Mouse (Mus musculus): ENCODE data around the gene Efnb2. TPM values are rescaled to one million over a fixed set of nuclear protein-coding genes. Genes with fewer than 3 reads are reported as not detected.

Efnb2 gene
- polyA plus RNA-seq, 1 experiment from 2014 or later: 11.4 TPM

- Histone ChIP-seq H3K36me3 (no peaks in the 10 kb centered on the region), H3K4me3 (no peak overlapping the region), H3K9me3 (replicated peaks) (no peaks in the 10 kb centered on the region), H3K27me3 (no peaks in the 10 kb centered on the region), H3K4me1 (replicated peaks) (peaks cover 44% of the 10 kb centered on the region), H3K9ac (no peak overlapping the region), H3K4me2 (peak overlapping the region; percentile 93; the same call in 1 of the 2 replicates), H3K27ac (no peak overlapping the region)
- 57% methylated on average over 12 of the region's 12 CpGs for WGBS
- no peak for ATAC-seq (replicated peaks; ENCODE audit: insufficient number of reproducible peaks, insufficient read depth, low FRiP score, low read depth)
Measured at GRCm38 (mm10) chr8:8653906-8654489, 7.0 kb downstream of the Efnb2 start.

- no peaks in the 10 kb centered on the region for H3K36me3 ChIP-seq
- H3K4me2 ChIP-seq: no peak overlapping the region
- H3K9ac ChIP-seq: no peak overlapping the region
- H3K4me3 ChIP-seq: no peak overlapping the region
- ATAC-seq (replicated peaks; ENCODE audit: insufficient number of reproducible peaks, insufficient read depth, low FRiP score, low read depth): no peak
- H3K27ac ChIP-seq: no peak overlapping the region
- no peaks in the 10 kb centered on the region for H3K9me3 ChIP-seq (replicated peaks)
- 51% methylated on average over 5 of the region's 5 CpGs for WGBS
- no peaks in the 10 kb centered on the region for H3K27me3 ChIP-seq
- peaks cover 45% of the 10 kb centered on the region for H3K4me1 ChIP-seq (replicated peaks)
Measured at GRCm38 (mm10) chr8:8653343-8653742, 7.7 kb downstream of the Efnb2 start.

GRCm38 (mm10) chr8:8652388-8652787, 8.7 kb downstream of the Efnb2 start:
- Histone ChIP-seq H3K27me3 (no peaks in the 10 kb centered on the region), H3K4me3 (no peak overlapping the region), H3K9me3 (replicated peaks) (no peaks in the 10 kb centered on the region), H3K4me1 (replicated peaks) (peaks cover 51% of the 10 kb centered on the region), H3K9ac (no peak overlapping the region), H3K36me3 (no peaks in the 10 kb centered on the region), H3K27ac (no peak overlapping the region), H3K4me2 (no peak overlapping the region)
- WGBS: 82% methylated on average over 4 of the region's 4 CpGs
- no peak for ATAC-seq (replicated peaks; ENCODE audit: insufficient number of reproducible peaks, insufficient read depth, low FRiP score, low read depth)

- WGBS: 55% methylated on average over 8 of the region's 8 CpGs
- Histone ChIP-seq H3K27me3 (no peaks in the 10 kb centered on the region), H3K4me1 (replicated peaks) (peaks cover 40% of the 10 kb centered on the region), H3K9ac (no peak overlapping the region), H3K4me3 (no peak overlapping the region), H3K9me3 (replicated peaks) (no peaks in the 10 kb centered on the region), H3K4me2 (no peak overlapping the region), H3K36me3 (no peaks in the 10 kb centered on the region), H3K27ac (peak overlapping the region; percentile 30; the same call in 1 of the 2 replicates)
- ATAC-seq (replicated peaks; ENCODE audit: insufficient number of reproducible peaks, insufficient read depth, low FRiP score, low read depth): no peak
Measured at GRCm38 (mm10) chr8:8649944-8650343, 11.1 kb downstream of the Efnb2 start.

GRCm38 (mm10) chr8:8649536-8649935, 11.5 kb downstream of the Efnb2 start:
- ATAC-seq (replicated peaks; ENCODE audit: insufficient number of reproducible peaks, insufficient read depth, low FRiP score, low read depth): no peak
- WGBS: 72% methylated on average over 3 of the region's 3 CpGs
- Histone ChIP-seq H3K36me3 (no peaks in the 10 kb centered on the region), H3K9ac (no peak overlapping the region), H3K9me3 (replicated peaks) (no peaks in the 10 kb centered on the region), H3K27me3 (no peaks in the 10 kb centered on the region), H3K4me2 (no peak overlapping the region), H3K4me1 (replicated peaks) (peaks cover 41% of the 10 kb centered on the region), H3K4me3 (no peak overlapping the region), H3K27ac (peak overlapping the region; percentile 30; the same call in 1 of the 2 replicates)

GRCm38 (mm10) chr8:8648686-8649085, 12.4 kb downstream of the Efnb2 start:
- H3K9me3 ChIP-seq (replicated peaks): no peaks in the 10 kb centered on the region
- peaks cover 46% of the 10 kb centered on the region for H3K4me1 ChIP-seq (replicated peaks)
- no peak overlapping the region for H3K4me2 ChIP-seq
- WGBS: 62% methylated on average over 7 of the region's 7 CpGs
- no peak overlapping the region for H3K4me3 ChIP-seq
- H3K27ac ChIP-seq: no peak overlapping the region
- H3K36me3 ChIP-seq: no peaks in the 10 kb centered on the region
- no peak for ATAC-seq (replicated peaks; ENCODE audit: insufficient number of reproducible peaks, insufficient read depth, low FRiP score, low read depth)
- no peak overlapping the region for H3K9ac ChIP-seq
- H3K27me3 ChIP-seq: no peaks in the 10 kb centered on the region

- no peak for ATAC-seq (replicated peaks; ENCODE audit: insufficient number of reproducible peaks, insufficient read depth, low FRiP score, low read depth)
- H3K27me3 ChIP-seq: no peaks in the 10 kb centered on the region
- no peak overlapping the region for H3K4me2 ChIP-seq
- H3K4me3 ChIP-seq: no peak overlapping the region
- H3K4me1 ChIP-seq (replicated peaks): peaks cover 46% of the 10 kb centered on the region
- H3K9ac ChIP-seq: no peak overlapping the region
- WGBS: 63% methylated on average over 7 of the region's 7 CpGs
- no peak overlapping the region for H3K27ac ChIP-seq
- no peaks in the 10 kb centered on the region for H3K9me3 ChIP-seq (replicated peaks)
- no peaks in the 10 kb centered on the region for H3K36me3 ChIP-seq
Measured at GRCm38 (mm10) chr8:8647824-8648223, 13.2 kb downstream of the Efnb2 start.

GRCm38 (mm10) chr8:8647319-8647718, 13.7 kb downstream of the Efnb2 start:
- no peak for ATAC-seq (replicated peaks; ENCODE audit: insufficient number of reproducible peaks, insufficient read depth, low FRiP score, low read depth)
- H3K4me2 ChIP-seq: no peak overlapping the region
- H3K9me3 ChIP-seq (replicated peaks): no peaks in the 10 kb centered on the region
- H3K27ac ChIP-seq: no peak overlapping the region
- no peak overlapping the region for H3K9ac ChIP-seq
- H3K27me3 ChIP-seq: no peaks in the 10 kb centered on the region
- H3K4me3 ChIP-seq: no peak overlapping the region
- peaks cover 45% of the 10 kb centered on the region for H3K4me1 ChIP-seq (replicated peaks)
- WGBS: 68% methylated on average over 3 of the region's 3 CpGs
- no peaks in the 10 kb centered on the region for H3K36me3 ChIP-seq

- Histone ChIP-seq H3K4me1 (replicated peaks) (peaks cover 31% of the 10 kb centered on the region), H3K4me3 (no peak overlapping the region), H3K27ac (no peak overlapping the region), H3K4me2 (no peak overlapping the region), H3K9ac (no peak overlapping the region), H3K27me3 (no peaks in the 10 kb centered on the region), H3K36me3 (no peaks in the 10 kb centered on the region), H3K9me3 (replicated peaks) (no peaks in the 10 kb centered on the region)
- WGBS: 72% methylated on average over 11 of the region's 11 CpGs
- no peak for ATAC-seq (replicated peaks; ENCODE audit: insufficient number of reproducible peaks, insufficient read depth, low FRiP score, low read depth)
Measured at GRCm38 (mm10) chr8:8644160-8644915, 16.7 kb downstream of the Efnb2 start.

GRCm38 (mm10) chr8:8640264-8640588, 20.8 kb downstream of the Efnb2 start:
- Histone ChIP-seq H3K4me1 (replicated peaks) (peaks cover 13% of the 10 kb centered on the region), H3K36me3 (no peaks in the 10 kb centered on the region), H3K9me3 (replicated peaks) (no peaks in the 10 kb centered on the region), H3K9ac (no peak overlapping the region), H3K4me2 (no peak overlapping the region), H3K27ac (no peak overlapping the region), H3K27me3 (no peaks in the 10 kb centered on the region), H3K4me3 (no peak overlapping the region)
- no peak for ATAC-seq (replicated peaks; ENCODE audit: insufficient number of reproducible peaks, insufficient read depth, low FRiP score, low read depth)
- WGBS: 51% methylated on average over 4 of the region's 4 CpGs

- no peak for ATAC-seq (replicated peaks; ENCODE audit: insufficient number of reproducible peaks, insufficient read depth, low FRiP score, low read depth)
- Histone ChIP-seq H3K9ac (no peak overlapping the region), H3K36me3 (no peaks in the 10 kb centered on the region), H3K27ac (no peak overlapping the region), H3K27me3 (no peaks in the 10 kb centered on the region), H3K4me1 (replicated peaks) (peaks cover 11% of the 10 kb centered on the region), H3K4me3 (no peak overlapping the region), H3K9me3 (replicated peaks) (no peaks in the 10 kb centered on the region), H3K4me2 (no peak overlapping the region)
- 62% methylated on average over 8 of the region's 8 CpGs for WGBS
Measured at GRCm38 (mm10) chr8:8639569-8640263, 21.3 kb downstream of the Efnb2 start.

All from heart, embryonic 15.5 days (tissue).